Mouse (Mus musculus): ENCODE data around the gene Col6a6. TPM values are rescaled to one million over a fixed set of nuclear protein-coding genes. Genes with fewer than 3 reads are reported as not detected.

Col6a6 gene
- polyA plus RNA-seq, 1 experiment from 2014 or later = 0.02 TPM

DNA sequence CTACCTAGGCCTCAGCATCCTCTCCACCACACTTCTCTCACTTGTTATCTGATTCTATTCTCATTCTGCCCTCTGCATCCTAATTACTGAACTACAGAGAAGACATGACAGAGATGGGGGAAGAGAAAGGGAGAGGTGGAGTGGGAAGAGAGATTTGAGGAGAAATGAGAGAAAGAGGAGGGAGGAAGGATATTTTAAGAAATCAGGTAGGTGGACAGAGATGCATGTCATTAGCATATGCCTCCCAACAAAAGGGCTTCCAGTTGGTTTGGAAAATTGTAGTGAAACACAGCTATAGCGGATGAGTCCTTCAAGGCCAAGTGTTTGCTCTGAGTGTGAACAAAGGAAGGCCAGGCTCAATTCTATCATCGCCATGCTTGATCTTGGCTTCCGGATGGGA lies 115.9 kb downstream of the Col6a6 start:
- Histone ChIP-seq H3K9me3 (replicated peaks) (no peaks in the 10 kb centered on the region), H3K4me1 (no peaks in the 10 kb centered on the region), H3K27me3 (ENCODE audit: low read depth, poor library complexity, severe bottlenecking) (no peaks in the 10 kb centered on the region), H3K36me3 (no peaks in the 10 kb centered on the region), H3K4me3 (no peak overlapping the region), H3K27ac (replicated peaks) (no peak overlapping the region)
- DNase-seq (ENCODE audit: low spot score) = no peak
- 94% methylated on average over 3 of the region's 3 CpGs for WGBS

DNA sequence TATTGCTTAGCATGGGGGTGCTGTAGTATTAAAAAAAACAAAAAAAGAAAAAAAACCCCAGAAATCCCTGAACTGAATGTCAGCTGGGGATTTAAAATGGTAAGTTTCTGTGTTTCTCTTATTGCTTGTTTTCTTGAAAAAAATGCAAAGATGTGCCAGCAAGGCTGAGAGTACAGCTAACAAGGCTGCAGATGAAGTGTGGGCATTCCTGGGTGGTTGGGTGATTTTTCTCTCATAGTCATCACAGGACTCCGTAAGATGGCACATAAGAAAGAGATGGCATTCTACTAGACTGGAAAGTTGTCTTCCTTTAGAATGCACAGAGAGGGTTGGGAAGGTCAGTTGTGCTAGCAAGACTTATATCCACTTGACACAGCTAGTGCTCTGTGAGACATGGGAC lies 122.9 kb downstream of the Col6a6 start:
- Histone ChIP-seq H3K4me1 (no peaks in the 10 kb centered on the region), H3K36me3 (no peaks in the 10 kb centered on the region), H3K9me3 (replicated peaks) (no peaks in the 10 kb centered on the region), H3K27ac (replicated peaks) (no peak overlapping the region), H3K4me3 (no peak overlapping the region), H3K27me3 (ENCODE audit: low read depth, poor library complexity, severe bottlenecking) (no peaks in the 10 kb centered on the region)
- WGBS = 100% methylated on average over 1 of the region's 1 CpGs
- no peak for DNase-seq (ENCODE audit: low spot score)

DNA sequence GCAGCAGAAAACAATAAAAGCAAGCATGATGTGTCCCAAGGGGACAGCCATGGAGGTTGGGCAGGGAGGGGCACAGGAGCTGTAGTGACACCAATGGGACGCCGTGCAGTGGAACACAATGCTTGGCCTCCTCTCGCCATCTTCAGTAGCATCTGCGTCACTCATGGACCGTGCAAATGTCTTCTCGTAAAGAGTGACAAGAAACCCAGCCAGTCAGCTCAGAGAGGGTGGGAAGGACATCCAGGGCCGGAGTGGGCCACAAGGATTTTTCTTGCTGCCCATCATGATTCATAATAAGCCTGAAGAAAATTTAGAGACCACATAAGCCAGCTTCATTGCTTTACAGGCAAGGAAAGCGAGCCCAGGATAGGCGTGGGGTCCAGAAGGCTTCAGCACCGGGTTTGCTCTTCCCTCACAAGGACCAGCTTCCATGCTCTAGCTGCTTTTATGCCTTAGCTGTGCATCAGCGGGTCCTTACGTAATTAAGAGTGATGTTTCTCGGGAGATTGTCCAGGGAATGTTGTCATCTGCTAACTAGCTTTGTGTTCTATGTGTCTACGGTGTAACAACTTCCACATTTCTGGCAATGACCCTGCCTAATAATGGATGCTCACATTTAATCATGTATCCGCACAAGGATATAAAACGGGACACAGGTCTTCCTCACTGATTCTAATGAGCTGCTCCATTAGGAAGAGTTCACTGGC lies 123.6 kb downstream of the Col6a6 start:
- no peak overlapping the region for H3K27ac ChIP-seq (replicated peaks)

DNA sequence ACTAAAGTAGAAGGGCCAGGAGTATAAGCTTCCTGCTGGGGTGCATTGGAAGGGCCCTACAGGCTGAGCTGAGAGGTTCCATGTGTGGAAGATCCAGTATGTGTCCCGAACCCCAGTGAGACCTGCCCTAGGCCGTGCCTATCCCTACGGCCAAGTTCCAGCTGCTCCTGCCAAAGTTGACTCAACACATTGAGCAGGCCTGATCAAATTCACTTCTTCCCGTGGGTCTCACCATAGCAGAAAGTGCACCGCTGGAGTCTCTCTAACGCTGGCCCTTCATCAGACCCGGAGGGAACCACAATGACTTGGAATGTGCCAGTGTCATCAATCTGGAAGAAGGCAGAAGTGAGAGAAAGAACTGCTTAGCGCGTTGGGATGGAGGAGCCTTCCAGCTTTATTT lies 126.0 kb downstream of the Col6a6 start:
- no peaks in the 10 kb centered on the region for H3K27me3 ChIP-seq (ENCODE audit: low read depth, poor library complexity, severe bottlenecking)
- no peaks in the 10 kb centered on the region for H3K36me3 ChIP-seq
- H3K4me3 ChIP-seq = no peak overlapping the region
- WGBS = 86% methylated on average over 9 of the region's 9 CpGs
- no peaks in the 10 kb centered on the region for H3K4me1 ChIP-seq
- no peak overlapping the region for H3K27ac ChIP-seq (replicated peaks)
- DNase-seq (ENCODE audit: low spot score) = no peak
- no peaks in the 10 kb centered on the region for H3K9me3 ChIP-seq (replicated peaks)

More for the DNA sequence above, 123.6 kb downstream of the Col6a6 start:
- DNase-seq (ENCODE audit: low spot score) = no peak
- Histone ChIP-seq H3K27me3 (ENCODE audit: low read depth, poor library complexity, severe bottlenecking) (no peaks in the 10 kb centered on the region), H3K4me3 (no peak overlapping the region), H3K36me3 (no peaks in the 10 kb centered on the region), H3K9me3 (replicated peaks) (no peaks in the 10 kb centered on the region), H3K4me1 (no peaks in the 10 kb centered on the region)
- 90% methylated on average over 16 of the region's 16 CpGs for WGBS

DNA sequence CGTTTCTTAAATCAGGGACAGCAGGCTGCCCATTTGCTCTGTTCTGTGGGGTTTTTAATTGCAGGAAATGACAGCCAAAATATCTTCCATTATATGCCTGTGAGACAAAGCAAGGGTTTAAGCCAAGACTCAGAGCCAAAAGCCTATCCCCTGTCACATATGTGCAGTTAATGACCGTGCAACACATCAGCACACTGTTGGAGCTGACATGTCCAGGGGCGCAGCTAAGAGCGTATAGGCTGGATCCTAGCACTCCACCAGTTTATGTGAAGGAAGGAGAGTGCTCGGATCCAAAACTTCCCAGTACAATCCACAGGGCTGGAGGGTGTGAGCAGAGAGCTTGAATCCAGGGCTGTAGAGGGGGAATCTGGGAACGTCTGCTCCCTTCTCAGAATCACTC lies 127.3 kb downstream of the Col6a6 start:
- 87% methylated on average over 6 of the region's 6 CpGs for WGBS
- H3K27me3 ChIP-seq (ENCODE audit: low read depth, poor library complexity, severe bottlenecking) = no peaks in the 10 kb centered on the region
- DNase-seq (ENCODE audit: low spot score) = no peak

DNA sequence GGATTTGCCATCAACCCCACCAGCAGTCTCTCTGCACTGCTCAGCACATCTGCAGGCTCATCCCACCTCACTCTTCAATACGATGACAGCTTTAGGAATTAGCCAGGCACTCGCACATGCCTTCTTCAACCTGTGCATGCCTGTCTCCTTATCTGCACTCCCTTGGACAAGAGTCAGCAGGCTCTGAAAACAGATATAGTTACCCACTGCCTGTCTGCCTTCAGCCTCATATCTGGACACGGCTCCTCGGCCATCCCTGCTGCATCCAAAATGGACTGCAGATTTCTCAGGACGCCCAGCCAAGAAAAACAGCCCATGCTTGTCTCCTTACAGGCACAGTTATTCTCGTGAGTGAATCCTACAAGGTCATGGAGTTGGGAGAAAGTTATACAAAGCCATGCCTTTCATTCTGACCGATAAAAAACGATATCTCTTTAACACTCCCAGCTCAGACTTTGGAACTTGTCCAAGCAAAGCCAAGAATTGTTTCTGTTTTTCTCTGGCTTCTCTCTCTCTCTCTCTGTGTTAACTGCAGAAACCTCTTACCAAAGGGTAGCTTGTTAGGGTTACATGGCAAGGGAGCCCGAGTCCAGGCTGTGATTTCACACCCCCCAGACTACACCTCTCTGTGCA lies 130.1 kb downstream of the Col6a6 start:
- 89% methylated on average over 9 of the region's 9 CpGs for WGBS
- Histone ChIP-seq H3K4me1 (no peaks in the 10 kb centered on the region), H3K27me3 (ENCODE audit: low read depth, poor library complexity, severe bottlenecking) (no peaks in the 10 kb centered on the region), H3K4me3 (no peak overlapping the region), H3K27ac (replicated peaks) (no peak overlapping the region), H3K9me3 (replicated peaks) (no peaks in the 10 kb centered on the region), H3K36me3 (no peaks in the 10 kb centered on the region)
- no peak for DNase-seq (ENCODE audit: low spot score)

More for the DNA sequence above, 127.3 kb downstream of the Col6a6 start:
- Histone ChIP-seq H3K27ac (replicated peaks) (no peak overlapping the region), H3K4me3 (no peak overlapping the region), H3K4me1 (no peaks in the 10 kb centered on the region), H3K9me3 (replicated peaks) (no peaks in the 10 kb centered on the region), H3K36me3 (no peaks in the 10 kb centered on the region)

DNA sequence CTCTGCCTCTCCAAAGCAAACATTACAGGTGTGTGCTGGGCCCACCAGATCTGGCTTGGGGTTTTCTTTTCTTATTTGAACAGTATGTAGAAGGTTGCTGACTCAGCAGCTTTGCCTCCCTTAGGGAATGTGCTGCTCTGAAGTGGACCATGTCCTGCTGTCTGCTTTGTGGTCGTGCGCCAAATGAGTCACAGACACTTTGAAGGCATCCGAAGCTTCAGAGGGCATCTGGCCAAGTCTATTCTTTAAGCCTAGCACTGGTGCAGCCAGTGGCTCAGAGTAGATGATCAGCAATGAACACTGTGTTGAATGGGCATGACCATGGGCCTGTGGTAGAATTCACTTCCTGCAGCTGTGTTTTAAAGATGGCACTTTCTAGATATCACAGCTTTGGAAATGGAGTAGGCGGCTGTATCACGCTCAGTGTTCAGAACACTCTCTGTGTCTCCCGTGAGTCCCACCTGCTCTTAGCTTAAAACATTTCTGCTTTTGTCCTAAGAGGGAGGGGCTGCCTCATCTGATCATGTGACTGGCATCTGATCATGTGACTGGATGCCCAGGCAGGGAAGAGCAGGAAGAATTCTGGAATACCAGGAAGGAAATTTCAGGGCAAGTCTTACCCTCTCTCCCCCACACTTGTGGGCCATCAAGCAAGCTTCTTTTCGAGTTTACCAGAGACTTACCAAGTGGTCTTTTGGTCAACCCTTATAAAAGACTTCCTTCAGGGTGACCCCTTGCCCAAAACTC lies 131.0 kb downstream of the Col6a6 start:
- H3K27ac ChIP-seq (replicated peaks) = no peak overlapping the region
- no peaks in the 10 kb centered on the region for H3K36me3 ChIP-seq
- no peaks in the 10 kb centered on the region for H3K9me3 ChIP-seq (replicated peaks)
- no peak overlapping the region for H3K4me3 ChIP-seq
- no peaks in the 10 kb centered on the region for H3K4me1 ChIP-seq
- H3K27me3 ChIP-seq (ENCODE audit: low read depth, poor library complexity, severe bottlenecking) = no peaks in the 10 kb centered on the region
- DNase-seq (ENCODE audit: low spot score) = no peak
- 92% methylated on average over 7 of the region's 7 CpGs for WGBS

DNA sequence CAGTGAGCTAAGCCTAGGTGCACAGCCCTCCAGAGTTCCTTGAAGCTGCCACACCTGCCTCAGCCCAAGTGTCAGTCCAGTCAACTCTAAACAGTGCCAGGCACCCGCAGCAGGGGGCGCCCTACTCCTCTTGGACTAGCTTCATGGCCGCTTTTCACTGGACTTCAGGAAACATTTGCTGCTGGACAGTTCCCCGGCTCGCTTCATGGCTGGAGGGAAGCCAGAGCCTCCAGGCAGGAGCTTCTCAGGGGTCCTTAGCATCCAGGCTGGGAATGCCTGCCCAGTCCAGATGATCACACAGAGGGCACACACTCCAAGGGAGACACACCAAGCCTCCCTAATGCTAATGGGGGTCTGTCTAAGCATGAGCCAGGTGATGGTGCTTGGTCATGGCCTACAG lies 134.1 kb downstream of the Col6a6 start:
- H3K27me3 ChIP-seq (ENCODE audit: low read depth, poor library complexity, severe bottlenecking) = no peaks in the 10 kb centered on the region
- peaks cover under 1% of the 10 kb centered on the region; the same call in 1 of the 2 replicates for H3K36me3 ChIP-seq
- WGBS = 7% methylated on average over 5 of the region's 5 CpGs
- no peak overlapping the region for H3K4me3 ChIP-seq
- H3K4me1 ChIP-seq = peaks cover 5% of the 10 kb centered on the region; the same call in 1 of the 2 replicates
- no peak overlapping the region for H3K27ac ChIP-seq (replicated peaks)
- H3K9me3 ChIP-seq (replicated peaks) = no peaks in the 10 kb centered on the region
- DNase-seq (ENCODE audit: low spot score) = peak; percentile 76

DNA sequence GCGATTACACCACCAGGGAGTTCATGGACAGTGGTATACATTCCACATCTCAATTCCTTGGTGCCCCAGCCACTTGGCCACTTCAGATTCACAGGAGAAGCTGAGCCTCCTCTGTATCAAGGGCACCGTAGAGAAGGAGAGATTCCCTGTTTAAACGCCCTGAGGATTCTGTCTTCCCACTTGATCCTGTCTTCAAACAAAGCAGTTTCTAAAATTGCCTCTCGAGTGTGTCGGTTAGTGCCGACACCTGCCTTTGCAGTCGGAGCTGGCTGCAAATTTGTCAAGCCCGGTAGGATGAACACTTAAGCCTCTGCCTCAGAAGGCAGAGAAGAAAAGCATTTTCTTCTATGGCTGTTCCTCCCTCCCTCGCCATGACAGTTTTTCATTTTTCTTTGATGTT lies 134.9 kb downstream of the Col6a6 start:
- Histone ChIP-seq H3K9me3 (replicated peaks) (no peaks in the 10 kb centered on the region), H3K4me3 (no peak overlapping the region), H3K4me1 (peaks cover 5% of the 10 kb centered on the region; the same call in 1 of the 2 replicates), H3K27ac (replicated peaks) (no peak overlapping the region), H3K27me3 (ENCODE audit: low read depth, poor library complexity, severe bottlenecking) (no peaks in the 10 kb centered on the region), H3K36me3 (peaks cover 8% of the 10 kb centered on the region)
- DNase-seq (ENCODE audit: low spot score) = no peak
- 91% methylated on average over 9 of the region's 9 CpGs for WGBS

DNA sequence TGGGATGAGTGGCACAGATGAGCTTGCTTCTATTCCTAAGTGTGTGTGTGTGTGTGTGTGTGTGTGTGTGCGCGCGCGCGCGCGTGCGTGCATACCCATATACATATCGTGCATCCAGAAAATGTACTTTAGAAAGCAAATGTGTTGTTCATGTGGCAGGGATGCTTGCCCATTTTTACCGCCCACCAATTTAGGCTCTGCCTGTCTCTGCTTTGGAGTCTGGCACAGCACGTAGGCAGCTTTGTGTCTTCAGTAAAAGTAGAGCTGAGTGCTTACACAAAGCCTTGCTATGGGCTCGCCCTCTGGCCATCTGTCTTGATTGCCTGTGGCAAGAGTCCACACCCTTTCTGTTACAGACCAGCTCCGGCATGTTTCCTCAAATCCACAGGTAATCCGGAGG lies 135.5 kb downstream of the Col6a6 start:
- peaks cover 14% of the 10 kb centered on the region for H3K36me3 ChIP-seq
- H3K4me1 ChIP-seq = peaks cover 5% of the 10 kb centered on the region; the same call in 1 of the 2 replicates
- no peak for DNase-seq (ENCODE audit: low spot score)
- WGBS = 96% methylated on average over 14 of the region's 14 CpGs
- no peak overlapping the region for H3K4me3 ChIP-seq
- H3K27me3 ChIP-seq (ENCODE audit: low read depth, poor library complexity, severe bottlenecking) = no peaks in the 10 kb centered on the region
- no peak overlapping the region for H3K27ac ChIP-seq (replicated peaks)
- no peaks in the 10 kb centered on the region for H3K9me3 ChIP-seq (replicated peaks)

DNA sequence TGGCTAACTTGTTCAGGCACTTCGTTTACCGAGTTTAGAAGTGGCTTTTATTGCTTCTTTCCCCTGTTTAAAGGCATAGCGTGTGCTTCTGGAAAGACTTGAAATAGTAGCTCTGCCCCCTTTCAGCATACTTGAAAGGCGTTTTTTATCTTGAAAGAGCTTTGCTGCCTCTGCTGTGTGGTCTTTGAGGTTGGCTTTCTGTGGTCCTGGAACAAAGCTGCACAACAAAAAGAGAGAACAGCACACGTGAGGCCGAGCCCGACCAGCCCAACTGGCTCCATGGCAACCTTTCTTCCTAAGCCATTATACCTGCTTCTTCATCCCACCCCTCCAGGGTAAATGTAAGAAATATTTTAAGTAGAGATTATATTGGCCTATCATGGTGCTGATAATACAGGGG lies 138.5 kb downstream of the Col6a6 start:
- DNase-seq (ENCODE audit: low spot score) = no peak
- Histone ChIP-seq H3K27ac (replicated peaks) (no peak overlapping the region), H3K36me3 (peaks cover 43% of the 10 kb centered on the region), H3K4me3 (no peak overlapping the region), H3K4me1 (peaks cover 5% of the 10 kb centered on the region; the same call in 1 of the 2 replicates), H3K27me3 (ENCODE audit: low read depth, poor library complexity, severe bottlenecking) (no peaks in the 10 kb centered on the region), H3K9me3 (replicated peaks) (no peaks in the 10 kb centered on the region)
- WGBS = 54% methylated on average over 7 of the region's 7 CpGs

DNA sequence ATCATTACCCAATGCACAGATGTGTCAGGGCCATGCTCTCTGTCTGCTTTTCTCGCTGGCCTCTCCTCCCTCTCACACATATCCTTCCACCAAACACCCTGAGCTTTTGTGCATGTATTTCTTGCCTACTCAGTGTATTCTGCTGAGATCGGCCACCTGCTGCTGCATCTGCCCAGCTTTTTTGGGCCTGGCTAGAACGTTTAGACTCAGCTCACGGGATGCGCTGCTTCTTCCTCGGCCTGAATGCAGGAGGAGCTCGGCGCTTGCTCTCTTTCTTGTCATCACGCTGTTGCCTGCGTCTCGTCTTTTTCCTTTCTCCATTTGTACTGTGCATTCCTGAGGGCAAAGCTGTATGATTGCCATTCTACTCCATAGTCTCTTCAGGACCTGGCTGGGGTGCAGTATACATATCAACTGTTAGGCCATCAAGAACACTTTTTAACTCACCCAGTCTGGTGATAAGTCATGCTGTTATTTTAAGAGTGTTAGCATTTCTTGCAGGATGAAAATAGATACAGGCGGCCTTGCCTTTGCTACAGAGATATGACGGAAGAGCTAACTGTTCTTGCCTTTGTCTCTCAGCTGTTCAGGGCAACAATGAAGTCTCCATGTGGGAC lies 143.3 kb downstream of the Col6a6 start:
- Histone ChIP-seq H3K9me3 (replicated peaks) (no peaks in the 10 kb centered on the region), H3K27me3 (ENCODE audit: low read depth, poor library complexity, severe bottlenecking) (no peaks in the 10 kb centered on the region), H3K27ac (replicated peaks) (no peak overlapping the region), H3K4me3 (no peak overlapping the region), H3K4me1 (peaks cover 5% of the 10 kb centered on the region; the same call in 1 of the 2 replicates), H3K36me3 (peaks cover 85% of the 10 kb centered on the region)
- 90% methylated on average over 13 of the region's 13 CpGs for WGBS
- DNase-seq (ENCODE audit: low spot score) = no peak
